Mouse (Mus musculus): ENCODE results near the gene Zan. TPM values are rescaled to one million over a fixed set of nuclear protein-coding genes. Genes with fewer than 3 reads are reported as not detected.

The Zan gene
- polyA plus RNA-seq, 1 experiment from 2014 or later = 1.1 TPM

DNA sequence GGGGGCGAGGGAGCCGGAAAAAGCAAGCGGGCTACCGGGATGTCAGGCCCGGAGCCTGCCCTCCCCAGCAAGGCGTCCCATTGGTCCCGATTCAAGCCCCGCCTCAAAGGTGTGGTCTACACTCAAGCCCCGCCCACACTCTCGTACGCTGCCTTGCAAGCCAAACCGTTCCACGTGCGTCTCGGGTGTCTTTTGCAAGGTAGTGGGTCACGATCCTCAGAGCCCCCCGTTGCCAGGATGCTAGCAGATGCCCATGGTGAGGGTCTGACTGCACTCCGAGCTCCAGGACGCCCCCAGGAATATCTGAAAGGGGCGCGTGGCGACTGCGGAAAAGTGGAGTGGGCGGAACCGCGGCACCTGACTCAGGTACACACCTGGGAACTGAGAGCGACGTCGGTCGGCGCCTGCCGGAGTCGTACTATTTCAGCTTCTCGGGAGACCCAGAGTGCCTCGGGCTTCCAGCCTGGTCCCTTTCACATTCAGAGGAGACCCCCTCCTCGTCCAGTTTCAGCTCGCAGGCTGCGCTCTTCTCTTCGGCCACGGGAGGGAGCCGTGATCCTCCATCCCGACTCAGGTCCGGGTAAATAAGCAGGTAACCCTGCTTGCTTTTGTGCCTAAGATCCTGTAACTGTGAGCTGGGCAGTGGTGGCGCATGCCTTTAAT, 143.2 kb downstream of the Zan start, which contains the start of gene Slc12a9:
Gene Slc12a9, minus strand, starts transcription at position 86 of the 663 bp plus-strand sequence.
- Histone ChIP-seq H3K9ac (replicated peaks; ENCODE audit: low read depth, low read length) (peak within 1 kb of the TSS; percentile 52; the same call in 1 of the 2 replicates), H3K9me3 (ENCODE audit: control insufficient read depth, low read depth, low read length) (no peaks in the 10 kb centered on the region), H3K27ac (ENCODE audit: low read length) (peak within 1 kb of the TSS; percentile 33; the same call in 1 of the 2 replicates), H3K4me2 (replicated peaks; ENCODE audit: low read depth, low read length) (peak within 1 kb of the TSS; percentile 90), H3K27me3 (ENCODE audit: control insufficient read depth, insufficient read depth, low read length) (no peaks in the 10 kb centered on the region), H3K4me3 (ENCODE audit: low read depth, low read length) (peak within 1 kb of the TSS; percentile 63), H3K36me3 (ENCODE audit: control insufficient read depth, insufficient read depth, low read length) (no peaks in the 10 kb centered on the region), H3K4me1 (ENCODE audit: control insufficient read depth, insufficient read depth, low read length) (no peaks in the 10 kb centered on the region; the same call in 1 of the 2 replicates)
- peak; percentile 82 for ATAC-seq (ENCODE audit: insufficient number of reproducible peaks, insufficient read depth, low FRiP score, low read depth)
- under 1% methylated on average over 44 of the region's 44 CpGs for WGBS

DNA sequence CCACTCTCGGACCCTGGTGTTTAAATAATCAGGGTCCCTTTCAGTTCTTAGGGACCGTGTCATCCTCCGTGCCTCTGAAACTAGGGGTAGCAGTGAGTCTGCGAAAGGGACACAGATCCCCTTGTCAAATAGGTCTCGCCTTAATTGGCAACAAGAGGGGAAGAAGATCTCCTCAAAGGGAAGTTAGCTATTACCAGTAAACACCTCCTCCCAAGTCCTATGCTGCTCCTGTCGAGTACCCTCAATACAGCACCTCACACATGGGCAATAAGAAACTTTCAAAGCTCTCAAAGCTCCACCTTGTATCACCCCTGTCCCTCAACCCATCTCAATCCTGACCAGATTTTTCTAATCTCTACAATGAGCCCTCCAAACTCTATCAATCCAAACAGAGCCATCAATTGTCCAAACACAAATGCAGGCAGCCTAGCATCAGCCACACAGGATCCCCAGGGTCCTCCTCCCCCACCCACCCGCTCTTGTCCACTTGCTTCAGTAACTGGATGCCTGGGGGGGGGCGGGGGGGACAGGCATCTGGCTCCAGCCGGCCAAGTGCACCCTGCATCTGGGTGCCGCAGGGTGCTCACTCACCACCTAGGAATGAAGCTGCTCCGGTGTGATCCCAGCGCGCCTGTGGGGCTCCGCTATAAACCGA, 143.9 kb downstream of the Zan start:
- Histone ChIP-seq H3K4me2 (replicated peaks; ENCODE audit: low read depth, low read length) (peak overlapping the region; percentile 90), H3K4me1 (ENCODE audit: control insufficient read depth, insufficient read depth, low read length) (no peaks in the 10 kb centered on the region; the same call in 1 of the 2 replicates), H3K9ac (replicated peaks; ENCODE audit: low read depth, low read length) (peak overlapping the region; percentile 52; the same call in 1 of the 2 replicates), H3K27me3 (ENCODE audit: control insufficient read depth, insufficient read depth, low read length) (no peaks in the 10 kb centered on the region), H3K36me3 (ENCODE audit: control insufficient read depth, insufficient read depth, low read length) (no peaks in the 10 kb centered on the region), H3K4me3 (ENCODE audit: low read depth, low read length) (peak overlapping the region; percentile 63), H3K9me3 (ENCODE audit: control insufficient read depth, low read depth, low read length) (no peaks in the 10 kb centered on the region), H3K27ac (ENCODE audit: low read length) (peak overlapping the region; percentile 33; the same call in 1 of the 2 replicates)
- no peak for ATAC-seq (ENCODE audit: insufficient number of reproducible peaks, insufficient read depth, low FRiP score, low read depth)
- 16% methylated on average over 15 of the region's 15 CpGs for WGBS

DNA sequence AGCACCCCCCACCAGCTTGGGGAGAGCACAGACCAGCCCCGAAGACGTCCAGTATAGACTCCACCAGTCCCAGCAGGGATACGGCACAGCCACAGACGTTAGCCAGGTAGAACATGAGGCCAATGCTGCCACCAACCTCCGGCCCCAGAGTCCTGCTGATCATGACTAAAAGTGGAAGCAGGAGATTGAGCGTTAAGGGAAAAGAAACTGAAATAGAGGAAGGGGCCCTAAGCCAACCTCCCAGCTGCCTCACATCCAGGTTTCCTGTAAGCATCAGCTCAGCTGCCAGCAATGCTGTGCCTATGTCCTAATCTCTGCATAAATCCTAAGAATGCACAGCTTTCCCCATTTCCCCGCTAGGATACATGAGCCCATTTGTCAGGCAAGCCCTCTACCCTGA, 146.0 kb downstream of the Zan start:
- Histone ChIP-seq H3K9me3 (ENCODE audit: control insufficient read depth, low read depth, low read length) (no peaks in the 10 kb centered on the region), H3K9ac (replicated peaks; ENCODE audit: low read depth, low read length) (no peak overlapping the region), H3K36me3 (ENCODE audit: control insufficient read depth, insufficient read depth, low read length) (no peaks in the 10 kb centered on the region; the same call in 1 of the 2 replicates), H3K4me2 (replicated peaks; ENCODE audit: low read depth, low read length) (no peak overlapping the region), H3K4me3 (ENCODE audit: low read depth, low read length) (no peak overlapping the region), H3K27ac (ENCODE audit: low read length) (no peak overlapping the region), H3K4me1 (ENCODE audit: control insufficient read depth, insufficient read depth, low read length) (no peaks in the 10 kb centered on the region), H3K27me3 (ENCODE audit: control insufficient read depth, insufficient read depth, low read length) (no peaks in the 10 kb centered on the region)
- ATAC-seq (ENCODE audit: insufficient number of reproducible peaks, insufficient read depth, low FRiP score, low read depth) = no peak
- WGBS = 87% methylated on average over 7 of the region's 7 CpGs

Other genes with a start within 250 kb of the Zan start
- gene Ache, start 189.5 kb downstream of the Zan start, polyA plus RNA-seq (2014; fragmentation: Nextera tagmentation; extraction: Ambion mirVana) = 11.9 and 12.1 TPM in 2 replicates
- gene Ufsp1, start 182.4 kb downstream of the Zan start, polyA plus RNA-seq (2014; fragmentation: Nextera tagmentation; extraction: Ambion mirVana) = 8.1 and 8.5 TPM in 2 replicates
- 111 and 120 TPM in 2 replicates for gene Srrt, start 169.4 kb downstream of the Zan start, polyA plus RNA-seq (2014; fragmentation: Nextera tagmentation; extraction: Ambion mirVana)
- 75.3 and 76.2 TPM in 2 replicates for gene Trip6, start 162.7 kb downstream of the Zan start, polyA plus RNA-seq (2014; fragmentation: Nextera tagmentation; extraction: Ambion mirVana)
- 8.0 and 10.1 TPM in 2 replicates for gene Slc12a9, start 143.5 kb downstream of the Zan start, polyA plus RNA-seq (2014; fragmentation: Nextera tagmentation; extraction: Ambion mirVana)
- gene Ephb4, start 127.0 kb downstream of the Zan start, polyA plus RNA-seq (2014; fragmentation: Nextera tagmentation; extraction: Ambion mirVana) = 42.0 and 44.6 TPM in 2 replicates
- 51.7 and 56.2 TPM in 2 replicates for gene Pop7, start 25.5 kb upstream of the Zan start, polyA plus RNA-seq (2014; fragmentation: Nextera tagmentation; extraction: Ambion mirVana)
- gene Gigyf1, start 41.5 kb upstream of the Zan start, polyA plus RNA-seq (2014; fragmentation: Nextera tagmentation; extraction: Ambion mirVana) = 16.0 and 16.3 TPM in 2 replicates
- 0.38 TPM in 1 of 2 replicates, not detected in the other for gene Epo, start 56.2 kb upstream of the Zan start, polyA plus RNA-seq (2014; fragmentation: Nextera tagmentation; extraction: Ambion mirVana)
- gene Gnb2, start 56.4 kb upstream of the Zan start, polyA plus RNA-seq (2014; fragmentation: Nextera tagmentation; extraction: Ambion mirVana) = 404 and 443 TPM in 2 replicates
- gene Actl6b, start 76.5 kb upstream of the Zan start, polyA plus RNA-seq (2014; fragmentation: Nextera tagmentation; extraction: Ambion mirVana) = 6.7 and 7.3 TPM in 2 replicates
- gene Tfr2, start 92.8 kb upstream of the Zan start, polyA plus RNA-seq (2014; fragmentation: Nextera tagmentation; extraction: Ambion mirVana) = 0.43 and 0.46 TPM in 2 replicates
- 32.3 and 34.2 TPM in 2 replicates for gene Mospd3, start 124.0 kb upstream of the Zan start, polyA plus RNA-seq (2014; fragmentation: Nextera tagmentation; extraction: Ambion mirVana)
- gene Pcolce, start 136.7 kb upstream of the Zan start, polyA plus RNA-seq (2014; fragmentation: Nextera tagmentation; extraction: Ambion mirVana) = 143 and 145 TPM in 2 replicates
- 0.14 and 0.20 TPM in 2 replicates for gene Fbxo24, start 151.9 kb upstream of the Zan start, polyA plus RNA-seq (2014; fragmentation: Nextera tagmentation; extraction: Ambion mirVana)
- 37.1 and 39.2 TPM in 2 replicates for gene Lrch4, start 152.1 kb upstream of the Zan start, polyA plus RNA-seq (2014; fragmentation: Nextera tagmentation; extraction: Ambion mirVana)
- 8.1 and 10.7 TPM in 2 replicates for gene Gm20605, start 152.1 kb upstream of the Zan start, polyA plus RNA-seq (2014; fragmentation: Nextera tagmentation; extraction: Ambion mirVana)
- 9.8 and 9.9 TPM in 2 replicates for gene Sap25, start 164.3 kb upstream of the Zan start, polyA plus RNA-seq (2014; fragmentation: Nextera tagmentation; extraction: Ambion mirVana)
- gene Irs3, start 168.7 kb upstream of the Zan start, polyA plus RNA-seq (2014; fragmentation: Nextera tagmentation; extraction: Ambion mirVana) = 0.17 TPM in 1 of 2 replicates, not detected in the other
- 12.9 and 13.2 TPM in 2 replicates for gene Agfg2, start 207.7 kb upstream of the Zan start, polyA plus RNA-seq (2014; fragmentation: Nextera tagmentation; extraction: Ambion mirVana)